Mouse (Mus musculus) kidney, adult 18-20 months (tissue): ENCODE data around the gene Apip.

Experiments
- DNase-seq: peaks from one replicate; pipeline ENCODE4 v3.0.0; 2021

The Apip gene

GRCm38 (mm10) chr2:103106172-103106571 is 32.7 kb downstream of the Apip start:
- DNase-seq: no peak

- no peak for DNase-seq
Measured at GRCm38 (mm10) chr2:103111669-103112068, 38.2 kb downstream of the Apip start.

- no peak for DNase-seq
Measured at GRCm38 (mm10) chr2:103117212-103117611, 43.7 kb downstream of the Apip start.

- DNase-seq: no peak
Measured at GRCm38 (mm10) chr2:103118324-103119196, 45.1 kb downstream of the Apip start.

GRCm38 (mm10) chr2:103119197-103119854 is 45.9 kb downstream of the Apip start:
- no peak for DNase-seq

GRCm38 (mm10) chr2:103129676-103130075 is 56.2 kb downstream of the Apip start:
- DNase-seq: no peak

- no peak for DNase-seq
Measured at GRCm38 (mm10) chr2:103131145-103131544, 57.7 kb downstream of the Apip start.

GRCm38 (mm10) chr2:103138529-103139265 is 65.2 kb downstream of the Apip start:
- DNase-seq: peak; percentile 47
